8 mouse cellular contexts compared by ENCODE assay signal in genomic region chr14:101949114-101949513, GRCm38 (mm10).
DNase-seq lines count a peak whose midpoint lies in the region; ATAC-seq lines count a peak whose summit lies in the region.
"Had no signal": no experiment of that assay in that cellular context is flagged by ENCODE, and none has a peak within 500 bp of the region (broad histone marks: within the 10 kb centered on the region; RNA-seq: fewer than 3 reads in every experiment).

No protein-coding gene starts in this region.

- WGBS in intestine, embryonic 14.5 days: 43% methylated on average over 2 of the region's 2 CpGs

- intact Hi-C loops in left cerebral cortex, postnatal 14 days (cut with DNase I): loop anchor here (5.0 kb wide), 2 partner anchors 563 to 1033 kb away; partner anchors contain the start of gene Kctd12

- peak; percentile 40 to 57 for DNase-seq in left cerebral cortex, postnatal 14 days (ENCODE audit: low spot score in 2 of 2)
- no peak for DNase-seq in left cerebral cortex, adult 11 months (ENCODE audit: low spot score)
- DNase-seq in NIH3T3 (ENCODE audit: low read depth): peak; percentile 79
- peak; percentile 63 to 77 for DNase-seq in cerebellum, postnatal 10 days
- DNase-seq in intestine, embryonic 14.5 days (ENCODE audit: low spot score): no peak
- peak; percentile 4 to 16 for DNase-seq in natural killer cell, adult 2 months (ENCODE audit: low spot score in 2 of 2)
- DNase-seq in ovary, adult 18-20 months (ENCODE audit: low spot score): no peak

- no peaks in the 10 kb centered on the region for H3K27me3 ChIP-seq in intestine, embryonic 14.5 days (replicated peaks; ENCODE audit: control insufficient read depth, insufficient read depth, low read length)
- H3K27me3 ChIP-seq: embryonic facial prominence, embryonic 15.5 days had no signal

- H3K27ac ChIP-seq in intestine, embryonic 14.5 days (ENCODE audit: low read depth): no peak overlapping the region
- H3K27ac ChIP-seq: embryonic facial prominence, embryonic 15.5 days had no signal

- no peaks in the 10 kb centered on the region for H3K36me3 ChIP-seq in intestine, embryonic 14.5 days (ENCODE audit: control insufficient read depth, insufficient read depth, low read length)
- H3K36me3 ChIP-seq: embryonic facial prominence, embryonic 15.5 days had no signal

- ATAC-seq in intestine, embryonic 14.5 days (replicated peaks; ENCODE audit: low FRiP score, low TSS enrichment, low read depth): peak; percentile 38; the same call in 1 of the 2 replicates

- H3K4me1 ChIP-seq in intestine, embryonic 14.5 days (replicated peaks; ENCODE audit: control insufficient read depth, insufficient read depth, low read length): no peaks in the 10 kb centered on the region
- H3K4me1 ChIP-seq: embryonic facial prominence, embryonic 15.5 days had no signal

- no peak overlapping the region for H3K4me3 ChIP-seq in intestine, embryonic 14.5 days (ENCODE audit: low read depth, low read length)
- H3K4me3 ChIP-seq: embryonic facial prominence, embryonic 15.5 days had no signal

- H3K4me2 ChIP-seq in intestine, embryonic 14.5 days (ENCODE audit: low read length): no peak overlapping the region
- H3K4me2 ChIP-seq: embryonic facial prominence, embryonic 15.5 days had no signal

- no peaks in the 10 kb centered on the region for H3K9me3 ChIP-seq in intestine, embryonic 14.5 days (ENCODE audit: control insufficient read depth, low read length)
- H3K9me3 ChIP-seq: embryonic facial prominence, embryonic 15.5 days had no signal

- H3K9ac ChIP-seq in intestine, embryonic 14.5 days (ENCODE audit: low read length): no peak overlapping the region
- H3K9ac ChIP-seq: embryonic facial prominence, embryonic 15.5 days had no signal

Comparison
In these comparisons a context has a peak if more than half of its experiments do, and no peak if none do; other contexts are left out.
1. DNase-seq: peak in left cerebral cortex, postnatal 14 days (2 of 2), NIH3T3 (single experiment), cerebellum, postnatal 10 days (2 of 2) and natural killer cell, adult 2 months (2 of 2); none in left cerebral cortex, adult 11 months (single experiment), intestine, embryonic 14.5 days (single experiment) and ovary, adult 18-20 months (single experiment).